Mouse (Mus musculus) brain, adult 2 months (tissue): ENCODE measurements around the gene Xlr3b.
"Not testable (repeated sequence)": the region's sequence is repeated elsewhere in the genome, so short reads cannot be mapped to it uniquely, and the experiment has no call there.

Source experiments
- DNase-seq: peaks from one replicate; pipeline ENCODE4 v3.0.0; 2011; ENCODE audit warnings: low read depth, low spot score

Gene Xlr3b

DNA sequence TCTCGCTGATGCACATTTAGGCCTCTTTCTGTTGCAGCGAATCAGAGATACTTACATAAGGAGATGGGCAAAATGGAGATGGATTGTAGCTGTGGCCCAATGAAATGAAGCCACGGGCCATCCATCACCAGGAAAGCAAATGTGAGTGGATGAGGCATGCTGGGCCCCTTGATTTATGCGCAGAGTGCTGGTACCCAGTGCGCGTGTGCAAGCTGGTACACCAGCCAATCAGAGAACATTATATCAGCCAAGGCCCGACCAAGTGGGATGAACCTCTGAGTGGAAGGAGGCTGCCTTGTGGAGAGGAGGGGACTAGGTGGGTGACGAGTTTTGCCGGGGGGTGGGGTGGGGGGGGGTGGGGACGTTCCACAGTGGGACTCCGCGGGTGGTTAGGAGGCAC, at the start of gene Xlr3b:
TSS of gene Xlr3b (plus strand) at position 274 of the 400 bp plus-strand sequence.
- DNase-seq = peak; percentile 27

DNA sequence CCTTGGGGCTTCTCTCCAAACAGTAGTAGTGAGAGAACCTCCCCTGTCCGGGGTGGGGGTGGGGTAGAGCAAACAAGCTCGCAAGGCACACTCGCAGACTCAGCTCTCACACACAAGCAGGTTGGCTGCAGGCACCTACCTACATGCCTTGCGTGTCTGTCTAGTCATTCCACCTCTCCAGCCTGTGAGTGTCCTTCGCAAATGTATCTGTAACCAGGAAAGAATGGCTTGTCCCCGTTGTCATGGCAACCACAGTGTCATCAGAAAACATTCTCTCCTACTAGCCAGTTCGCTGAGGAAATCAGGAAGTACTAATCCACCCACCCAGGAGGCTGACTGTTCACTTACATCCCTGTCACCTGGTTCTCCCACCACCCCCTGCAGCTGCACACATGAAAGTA, 48.8 kb upstream of the Xlr3b start:
- DNase-seq = not testable (repeated sequence)

DNA sequence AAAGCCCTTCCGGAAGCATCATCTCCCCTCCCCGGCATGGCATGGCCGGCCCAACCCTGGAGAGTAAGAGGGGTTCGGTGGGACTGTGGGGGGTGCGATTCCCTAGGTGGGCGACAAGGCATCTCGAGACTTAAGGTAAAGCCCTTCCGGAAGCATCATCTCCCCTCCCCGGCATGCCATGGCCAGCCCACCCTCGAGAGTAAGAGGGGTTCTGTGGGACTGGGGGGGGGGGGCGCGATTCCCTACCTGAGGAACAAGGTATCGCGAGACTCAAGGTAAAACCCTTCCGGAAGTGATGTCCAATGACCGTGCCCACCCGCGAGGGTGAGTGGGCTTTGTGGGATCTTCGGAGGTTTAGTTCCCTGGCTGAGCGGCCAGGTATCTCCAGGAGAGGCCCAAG, 43.5 kb upstream of the Xlr3b start, which contains the start of gene Xlr5b:
TSS of gene Xlr5b (plus strand) at position 301 of the 400 bp plus-strand sequence.
- not testable (repeated sequence) for DNase-seq

DNA sequence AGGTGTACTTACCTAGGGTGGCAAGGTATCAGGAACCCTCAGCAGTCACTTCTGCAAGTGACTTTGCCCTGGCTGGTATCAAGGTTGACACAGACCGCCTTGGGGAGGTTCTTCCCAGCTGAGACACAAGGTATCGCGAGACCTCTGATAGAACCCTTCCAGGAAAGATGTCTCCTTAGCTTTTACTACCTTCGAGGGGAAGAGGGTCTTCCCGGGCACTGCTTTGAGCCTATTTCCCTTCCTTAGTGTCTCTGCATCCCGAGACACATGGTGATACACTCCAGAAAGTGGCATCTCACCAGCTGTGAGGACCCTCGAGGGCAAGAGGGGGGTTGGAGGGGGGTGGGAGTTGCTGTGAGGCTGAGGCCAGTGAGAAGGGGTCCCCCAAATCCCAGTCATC, 42.7 kb upstream of the Xlr3b start, which contains the start of gene DXBay18:
TSS of gene DXBay18 (minus strand) at position 101 of the 400 bp plus-strand sequence.
- DNase-seq = not testable (repeated sequence)

DNA sequence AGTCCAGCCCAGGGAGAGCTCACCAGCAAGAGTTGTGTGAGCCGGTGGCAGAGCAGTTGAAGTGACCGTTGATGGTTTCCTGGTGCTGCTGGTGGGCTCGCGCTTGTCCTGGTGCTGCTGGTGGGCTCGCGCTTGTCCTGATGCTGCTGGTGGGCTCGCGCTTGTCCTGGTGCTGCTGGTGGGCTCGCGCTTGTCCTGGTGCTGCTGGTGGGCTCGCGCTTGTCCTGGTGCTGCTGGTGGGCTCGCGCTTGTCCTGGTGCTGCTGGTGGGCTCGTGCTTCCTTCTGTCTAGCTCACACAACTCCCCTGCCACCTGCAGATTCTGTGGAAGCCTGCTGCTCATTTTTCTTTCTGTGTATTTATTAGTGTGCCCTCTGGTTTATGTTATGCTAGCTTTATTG, 15.1 kb upstream of the Xlr3b start, which contains the start of gene Spin2d:
TSS of gene Spin2d (minus strand) at position 101 of the 400 bp plus-strand sequence.
- not testable (repeated sequence) for DNase-seq

DNA sequence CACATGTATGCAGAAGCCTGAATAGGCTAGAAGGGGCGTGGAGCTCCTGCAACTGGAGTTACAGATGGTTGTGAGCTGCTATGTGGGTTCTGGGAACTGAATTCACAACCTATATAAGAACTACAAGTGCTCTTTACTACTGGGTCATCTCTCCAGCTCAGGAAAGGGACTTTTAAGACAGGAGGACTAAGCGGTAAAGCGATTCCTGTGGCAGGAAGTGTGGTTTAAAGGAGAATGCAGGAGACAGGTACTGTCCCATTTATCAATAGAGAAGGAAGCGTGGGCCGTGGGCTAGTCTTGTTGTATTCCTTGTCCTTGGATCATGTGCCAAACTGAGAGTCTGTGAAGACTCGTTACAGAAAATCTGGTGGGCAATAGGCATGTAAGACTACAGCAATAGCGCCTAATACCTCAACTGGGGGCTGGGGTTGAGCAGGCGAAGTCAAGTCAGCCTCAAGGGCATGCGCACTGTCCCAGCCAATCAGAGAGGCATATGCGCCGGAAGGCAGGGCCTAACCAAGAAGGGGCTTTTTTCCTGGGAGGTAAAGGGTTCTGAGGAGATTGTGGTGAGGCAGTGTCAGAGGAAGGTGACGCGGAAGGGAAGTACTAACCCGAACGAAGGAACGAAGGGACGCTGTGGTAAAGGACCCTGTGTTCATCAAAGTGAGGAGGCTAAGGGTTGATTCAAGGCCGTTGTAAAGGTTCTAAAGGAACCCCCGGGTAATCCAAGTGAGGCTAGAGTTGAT, 22.0 kb downstream of the Xlr3b start, which contains the start of gene Xlr4b:
TSS of gene Xlr4b (plus strand) at position 515 of the 746 bp plus-strand sequence.
- DNase-seq = not testable (repeated sequence)

DNA sequence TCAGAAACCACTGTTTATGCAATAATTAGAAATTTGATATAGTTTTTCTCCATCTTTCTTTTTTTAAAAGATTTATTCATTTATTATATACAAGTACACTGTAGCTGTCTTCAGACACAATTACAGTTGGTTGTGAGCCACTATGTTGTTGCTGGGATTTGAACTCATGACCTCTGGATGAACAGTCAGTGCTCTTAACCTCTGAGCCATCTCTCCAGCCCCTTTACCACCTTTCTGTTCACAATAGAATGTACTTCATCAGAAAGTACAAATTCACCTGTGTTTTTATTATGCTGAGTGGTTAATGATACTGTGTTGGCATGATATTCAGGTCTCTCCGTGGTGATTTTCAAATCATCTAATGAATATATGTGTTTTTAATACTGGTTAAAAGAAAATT, 33.4 kb downstream of the Xlr3b start:
- no peak for DNase-seq

DNA sequence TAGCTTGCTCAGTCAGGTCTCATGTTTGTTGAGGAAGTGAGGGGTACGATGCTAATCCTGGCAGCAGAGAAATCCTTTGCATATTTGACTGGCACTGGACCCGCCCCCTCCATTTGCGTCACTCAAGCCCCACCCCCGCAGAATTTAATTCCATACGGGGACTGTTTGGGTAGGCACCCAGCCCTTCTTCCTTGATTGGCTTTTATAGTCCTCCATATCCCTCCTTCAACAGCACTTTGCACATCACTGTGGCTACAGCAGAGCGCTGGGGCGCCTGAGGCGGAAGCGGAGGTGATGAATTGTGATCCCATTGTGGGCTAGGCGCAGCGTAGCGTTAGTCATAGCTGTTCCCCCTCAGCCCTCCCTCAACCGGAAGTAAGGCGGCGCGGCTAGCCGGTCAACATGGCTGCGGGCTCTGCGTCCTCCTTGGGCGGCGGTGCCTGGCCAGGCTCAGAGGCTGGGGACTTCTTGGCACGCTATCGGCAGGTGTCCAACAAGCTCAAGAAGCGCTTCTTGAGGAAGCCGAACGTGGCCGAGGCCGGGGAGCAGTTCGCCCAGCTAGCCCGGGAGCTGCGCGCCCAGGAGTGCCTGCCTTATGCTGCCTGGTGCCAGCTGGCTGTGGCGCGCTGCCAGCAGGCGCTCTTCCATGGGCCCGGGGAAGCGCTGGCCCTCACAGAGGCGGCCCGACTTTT, 36.1 kb downstream of the Xlr3b start, which contains the start of gene F8a:
TSS of gene F8a (plus strand) at position 378 of the 692 bp plus-strand sequence.
- DNase-seq = peak; percentile 94

DNA sequence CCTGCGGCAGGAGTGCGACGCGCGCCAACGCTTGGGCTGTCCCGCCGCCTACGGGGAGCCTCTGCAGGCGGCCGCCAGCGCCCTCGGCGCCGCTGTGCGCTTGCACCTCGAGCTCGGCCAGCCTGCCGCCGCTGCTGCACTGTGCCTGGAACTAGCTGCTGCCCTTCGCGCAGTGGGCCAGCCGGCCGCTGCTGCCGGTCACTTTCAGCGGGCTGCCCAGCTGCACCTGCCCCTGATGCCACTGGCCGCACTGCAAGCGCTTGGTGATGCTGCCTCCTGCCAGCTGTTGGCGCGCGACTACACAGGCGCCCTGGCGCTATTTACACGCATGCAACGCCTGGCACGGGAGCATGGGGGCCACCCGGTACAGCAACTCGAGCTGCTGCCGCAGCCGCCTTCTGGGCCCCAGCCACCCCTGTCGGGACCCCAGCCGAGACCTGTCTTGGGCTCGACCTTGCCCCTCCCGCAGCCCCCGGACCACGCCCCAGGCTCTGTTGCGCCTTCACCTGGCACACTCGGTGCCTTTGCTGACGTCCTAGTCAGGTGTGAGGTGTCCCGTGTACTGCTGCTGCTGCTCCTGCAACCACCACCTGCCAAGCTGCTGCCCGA, 36.7 kb downstream of the Xlr3b start:
- peak; percentile 70 for DNase-seq

DNA sequence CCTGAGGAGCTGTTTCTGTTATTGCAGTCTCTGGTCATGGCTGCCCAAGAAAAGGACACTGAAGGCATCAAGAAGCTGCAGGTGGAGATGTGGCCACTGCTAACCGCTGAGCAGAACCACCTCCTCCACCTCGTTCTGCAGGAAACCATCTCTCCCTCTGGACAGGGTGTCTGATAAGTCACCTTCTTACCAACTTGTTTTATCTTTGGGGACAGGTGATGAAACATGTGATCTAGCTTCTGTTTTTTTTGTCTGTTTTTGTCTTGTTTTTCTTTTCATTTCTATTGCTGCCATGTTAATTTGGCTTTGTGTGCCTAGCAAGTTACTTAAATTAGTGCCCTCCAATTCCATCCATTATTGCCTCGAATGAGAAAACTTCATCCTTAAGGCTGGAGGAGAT, 37.3 kb downstream of the Xlr3b start:
- DNase-seq = no peak

DNA sequence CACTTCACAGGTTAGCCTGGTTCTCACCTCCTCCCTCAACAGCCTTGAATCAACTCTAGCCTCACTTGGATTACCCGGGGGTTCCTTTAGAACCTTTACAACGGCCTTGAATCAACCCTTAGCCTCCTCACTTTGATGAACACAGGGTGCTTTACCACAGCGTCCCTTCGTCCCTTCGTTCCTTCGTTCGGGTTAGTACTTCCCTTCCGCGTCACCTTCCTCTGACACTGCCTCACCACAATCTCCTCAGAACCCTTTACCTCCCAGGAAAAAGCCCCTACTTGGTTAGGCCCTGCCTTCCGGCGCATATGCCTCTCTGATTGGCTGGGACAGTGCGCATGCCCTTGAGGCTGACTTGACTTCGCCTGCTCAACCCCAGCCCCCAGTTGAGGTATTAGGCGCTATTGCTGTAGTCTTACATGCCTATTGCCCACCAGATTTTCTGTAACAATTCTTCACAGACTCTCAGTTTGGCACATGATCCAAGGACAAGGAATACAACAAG, 50.9 kb downstream of the Xlr3b start, which contains the start of gene Xlr4c:
TSS of gene Xlr4c (minus strand) at position 310 of the 505 bp plus-strand sequence.
- DNase-seq = not testable (repeated sequence)
